Mouse (Mus musculus): ENCODE results near the gene Med8. TPM values are rescaled to one million over a fixed set of nuclear protein-coding genes. Genes with fewer than 3 reads are reported as not detected.

Gene Med8
- polyA plus RNA-seq, 1 experiment from 2014 or later = 97.4 TPM

GRCm38 (mm10) chr4:118432332-118432731, 23.2 kb downstream of the Med8 start:
- Histone ChIP-seq H3K36me3 (peaks cover 68% of the 10 kb centered on the region), H3K4me2 (no peak overlapping the region)

GRCm38 (mm10) chr4:118436820-118437603, 27.9 kb downstream of the Med8 start, which contains the start of gene Cdc20:
Gene Cdc20 (minus strand): TSS chr4:118437352.
- ATAC-seq (ENCODE audit: low read depth) (peak; percentile 94), DNase-seq (peak; percentile 91)
- Histone ChIP-seq H3K4me2 (peak within 1 kb of the TSS; percentile 87), H3K4me3 (replicated peaks) (peak within 1 kb of the TSS; percentile 93), H3K4me1 (replicated peaks) (peaks cover 51% of the 10 kb centered on the region), H3K36me3 (peaks cover 43% of the 10 kb centered on the region), H3K9ac (peak within 1 kb of the TSS; percentile 96), H3K9me3 (replicated peaks) (no peaks in the 10 kb centered on the region), H3K27ac (peak within 1 kb of the TSS; percentile 95), H3K27me3 (no peaks in the 10 kb centered on the region)
- WGBS (ENCODE audit: insufficient replicate concordance) = under 1% methylated on average over 67 of the region's 67 CpGs

More at GRCm38 (mm10) chr4:118432332-118432731, 23.2 kb downstream of the Med8 start:
- no peak for DNase-seq
- no peak for ATAC-seq (ENCODE audit: low read depth)
- 79% methylated on average over 8 of the region's 8 CpGs for WGBS (ENCODE audit: insufficient replicate concordance)
- H3K9me3 ChIP-seq (replicated peaks) = no peaks in the 10 kb centered on the region
- peak overlapping the region; percentile 24; the same call in 1 of the 2 replicates for H3K9ac ChIP-seq
- no peaks in the 10 kb centered on the region for H3K27me3 ChIP-seq
- H3K4me1 ChIP-seq (replicated peaks) = peaks cover 89% of the 10 kb centered on the region
- H3K27ac ChIP-seq = peak overlapping the region; percentile 45
- H3K4me3 ChIP-seq (replicated peaks) = no peak overlapping the region

GRCm38 (mm10) chr4:118437829-118438253, 28.7 kb downstream of the Med8 start:
- Histone ChIP-seq H3K4me3 (replicated peaks) (peak overlapping the region; percentile 93), H3K4me2 (peak overlapping the region; percentile 87), H3K9me3 (replicated peaks) (no peaks in the 10 kb centered on the region), H3K36me3 (peaks cover 35% of the 10 kb centered on the region), H3K27me3 (no peaks in the 10 kb centered on the region), H3K9ac (peak overlapping the region; percentile 96), H3K27ac (peak overlapping the region; percentile 95), H3K4me1 (replicated peaks) (peaks cover 43% of the 10 kb centered on the region)
- DNase-seq = peak; percentile 27
- ATAC-seq (ENCODE audit: low read depth) = peak; percentile 25; the same call in 1 of the 2 replicates
- 11% methylated on average over 12 of the region's 12 CpGs for WGBS (ENCODE audit: insufficient replicate concordance)

- ATAC-seq (ENCODE audit: low read depth) (no peak), DNase-seq (no peak)
- Histone ChIP-seq H3K4me3 (replicated peaks) (no peak overlapping the region), H3K36me3 (no peaks in the 10 kb centered on the region), H3K9ac (no peak overlapping the region), H3K27me3 (no peaks in the 10 kb centered on the region), H3K27ac (no peak overlapping the region), H3K9me3 (replicated peaks) (no peaks in the 10 kb centered on the region), H3K4me2 (no peak overlapping the region), H3K4me1 (replicated peaks) (peaks cover 12% of the 10 kb centered on the region)
- 74% methylated on average over 10 of the region's 10 CpGs for WGBS (ENCODE audit: insufficient replicate concordance)
These were observed 36.0 kb downstream of the Med8 start for GRCm38 (mm10) chr4:118445088-118445487.

- Histone ChIP-seq H3K9ac (0 out of 2 replicates have a peak overlapping the region, but pooled peaks have one; percentile 6), H3K9me3 (replicated peaks) (no peaks in the 10 kb centered on the region), H3K36me3 (no peaks in the 10 kb centered on the region), H3K4me2 (peak overlapping the region; percentile 55), H3K27me3 (no peaks in the 10 kb centered on the region), H3K27ac (no peak overlapping the region), H3K4me1 (replicated peaks) (peaks cover 12% of the 10 kb centered on the region), H3K4me3 (replicated peaks) (peak overlapping the region; percentile 36)
- 43% methylated on average over 18 of the region's 18 CpGs for WGBS (ENCODE audit: insufficient replicate concordance)
- ATAC-seq (ENCODE audit: low read depth) = peak; percentile 54; the same call in 1 of the 2 replicates
- no peak for DNase-seq
These were observed 36.8 kb downstream of the Med8 start for GRCm38 (mm10) chr4:118445781-118446414.

GRCm38 (mm10) chr4:118446415-118447153, 37.4 kb downstream of the Med8 start:
- H3K4me3 ChIP-seq (replicated peaks) = peak overlapping the region; percentile 36

GRCm38 (mm10) chr4:118457345-118457975, 48.3 kb downstream of the Med8 start, which contains the start of gene Mpl:
Gene Mpl (minus strand): TSS chr4:118457513.
- 21% methylated on average over 9 of the region's 9 CpGs for WGBS (ENCODE audit: insufficient replicate concordance)
- Histone ChIP-seq H3K9ac (no peak within 1 kb of the TSS), H3K27ac (no peak within 1 kb of the TSS), H3K4me3 (replicated peaks) (0 out of 2 replicates have a peak within 1 kb of the TSS, but pooled peaks have one; percentile 4), H3K4me1 (replicated peaks) (peaks cover 9% of the 10 kb centered on the region), H3K4me2 (no peak within 1 kb of the TSS), H3K36me3 (no peaks in the 10 kb centered on the region), H3K9me3 (replicated peaks) (no peaks in the 10 kb centered on the region), H3K27me3 (no peaks in the 10 kb centered on the region)
- ATAC-seq (ENCODE audit: low read depth) (peak; percentile 60; the same call in 1 of the 2 replicates), DNase-seq (no peak)

More at GRCm38 (mm10) chr4:118446415-118447153, 37.4 kb downstream of the Med8 start:
- no peak overlapping the region for H3K27ac ChIP-seq
- peak overlapping the region; percentile 55 for H3K4me2 ChIP-seq
- 0 out of 2 replicates have a peak overlapping the region, but pooled peaks have one; percentile 6 for H3K9ac ChIP-seq
- DNase-seq = no peak
- H3K27me3 ChIP-seq = no peaks in the 10 kb centered on the region
- H3K36me3 ChIP-seq = no peaks in the 10 kb centered on the region
- H3K4me1 ChIP-seq (replicated peaks) = peaks cover 12% of the 10 kb centered on the region
- no peaks in the 10 kb centered on the region for H3K9me3 ChIP-seq (replicated peaks)
- 57% methylated on average over 24 of the region's 24 CpGs for WGBS (ENCODE audit: insufficient replicate concordance)
- ATAC-seq (ENCODE audit: low read depth) = 0 out of 2 replicates have a peak, but pooled peaks have one; percentile 5

GRCm38 (mm10) chr4:118464956-118465355, 55.8 kb downstream of the Med8 start:
- Histone ChIP-seq H3K4me3 (replicated peaks) (no peak overlapping the region), H3K9ac (no peak overlapping the region), H3K27me3 (no peaks in the 10 kb centered on the region), H3K4me1 (replicated peaks) (peaks cover 4% of the 10 kb centered on the region; the same call in 1 of the 2 replicates), H3K4me2 (no peak overlapping the region), H3K27ac (no peak overlapping the region), H3K9me3 (replicated peaks) (no peaks in the 10 kb centered on the region), H3K36me3 (no peaks in the 10 kb centered on the region)
- DNase-seq = no peak
- ATAC-seq (ENCODE audit: low read depth) = no peak
- 66% methylated on average over 3 of the region's 3 CpGs for WGBS (ENCODE audit: insufficient replicate concordance)
